Mouse (Mus musculus) ovary, postnatal 10 days (tissue): ENCODE measurements around the gene Wwox.

Experiments
- DNase-seq: peaks from one replicate; pipeline ENCODE4 v3.0.0; 2022; ENCODE audit warnings: low spot score

Wwox gene

DNA sequence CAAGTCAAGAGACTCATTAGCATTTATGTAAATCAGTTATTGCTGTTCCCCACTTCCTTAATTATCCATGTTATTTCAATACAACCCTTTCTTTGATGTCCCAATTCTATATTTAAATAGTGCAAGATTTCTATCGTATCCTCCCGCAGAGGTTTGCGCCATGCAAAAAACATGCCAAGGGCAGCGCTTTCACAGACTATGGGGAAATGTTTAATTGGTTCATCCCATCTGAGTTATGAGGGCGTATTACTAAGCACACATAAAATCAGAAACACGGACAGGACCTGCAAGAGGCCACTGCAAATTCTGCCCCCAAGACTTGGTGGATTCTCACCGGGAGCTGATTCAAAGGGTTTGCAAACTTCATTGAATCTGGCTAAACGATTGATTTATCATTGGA is 468.6 kb downstream of the Wwox start:
- DNase-seq, result no peak

DNA sequence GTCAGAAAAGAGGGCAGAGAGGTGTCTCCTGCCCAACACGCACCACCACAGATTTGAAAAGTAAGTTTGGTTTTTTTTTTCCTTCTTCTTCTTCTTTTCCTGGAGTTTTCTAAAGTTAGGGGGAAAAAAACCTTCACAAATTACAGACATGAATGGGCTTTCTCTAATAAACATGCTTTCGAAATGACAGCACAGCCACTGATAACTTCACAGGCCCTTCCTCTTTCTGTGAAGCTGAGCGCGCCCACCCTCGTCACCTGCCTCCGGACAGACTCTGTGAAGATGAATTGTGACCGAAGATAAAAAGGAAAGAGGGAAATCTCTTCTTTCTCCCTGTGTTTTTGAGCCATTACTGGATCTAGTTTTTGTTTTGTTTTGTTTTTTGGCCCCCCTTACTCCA is 469.1 kb downstream of the Wwox start:
- DNase-seq, result no peak

DNA sequence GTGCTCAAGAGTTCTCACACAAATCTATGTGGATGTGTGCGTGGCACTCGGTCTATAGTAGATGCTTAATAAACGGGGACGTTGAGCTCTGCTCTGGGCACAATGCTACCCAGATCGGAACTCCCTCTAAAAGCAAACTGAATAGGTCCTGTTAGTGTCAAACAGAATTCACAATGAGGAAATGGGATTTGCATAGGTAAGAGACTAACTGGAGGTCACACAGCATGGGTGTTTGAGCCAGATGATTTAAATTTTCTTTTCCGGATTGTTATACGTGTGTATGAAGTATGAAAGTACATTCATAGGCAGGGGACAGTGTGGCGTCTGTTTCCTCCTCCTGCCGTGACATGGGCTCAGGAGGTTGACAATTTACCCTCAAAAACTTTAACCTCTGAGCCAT is 469.7 kb downstream of the Wwox start:
- no peak for DNase-seq

DNA sequence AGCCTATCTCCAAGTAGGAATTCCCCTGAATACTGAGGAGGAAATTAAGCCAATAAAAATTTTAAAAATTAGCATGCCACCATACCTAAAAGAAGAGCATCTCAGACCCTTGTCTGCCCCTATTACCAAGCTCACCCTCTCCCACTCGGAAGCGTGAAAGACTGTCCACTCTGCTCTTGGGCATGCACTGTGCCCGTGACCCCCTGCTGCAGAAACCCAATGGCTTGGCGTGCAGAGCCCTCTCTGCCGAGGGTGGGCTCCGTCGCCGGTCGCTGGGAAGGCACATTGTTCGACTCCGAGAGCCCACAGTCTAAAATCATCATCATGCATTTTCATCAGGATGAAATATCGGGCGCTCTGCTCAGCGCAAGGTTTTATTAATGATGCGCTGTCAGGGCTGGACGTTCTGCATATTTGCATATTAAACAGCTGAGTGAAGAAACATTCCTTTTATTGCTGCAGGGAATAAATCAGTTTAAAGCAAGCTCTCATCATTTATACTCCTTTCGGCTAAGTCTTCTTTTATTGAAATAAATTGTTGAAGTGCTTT is 471.7 kb downstream of the Wwox start:
- DNase-seq, result no peak

DNA sequence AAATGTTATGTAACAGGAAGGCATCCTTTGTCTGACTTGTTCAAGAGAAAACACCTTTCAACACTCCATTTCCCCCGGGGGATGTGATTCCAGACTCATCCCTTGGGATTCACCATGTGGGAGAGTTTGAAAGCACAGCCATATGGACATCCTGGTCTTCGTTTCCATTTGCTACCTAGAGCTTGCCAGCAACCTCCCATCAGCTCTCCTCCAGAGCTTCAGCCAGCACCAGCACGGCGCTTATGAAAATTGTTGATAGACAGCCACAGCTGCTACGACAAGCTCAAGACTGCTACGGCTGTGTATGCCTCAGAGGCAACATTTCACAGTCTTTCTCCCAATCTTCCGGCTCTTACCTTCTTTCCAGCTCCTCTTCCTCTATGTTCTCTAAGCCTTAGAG is 484.2 kb downstream of the Wwox start:
- no peak for DNase-seq

DNA sequence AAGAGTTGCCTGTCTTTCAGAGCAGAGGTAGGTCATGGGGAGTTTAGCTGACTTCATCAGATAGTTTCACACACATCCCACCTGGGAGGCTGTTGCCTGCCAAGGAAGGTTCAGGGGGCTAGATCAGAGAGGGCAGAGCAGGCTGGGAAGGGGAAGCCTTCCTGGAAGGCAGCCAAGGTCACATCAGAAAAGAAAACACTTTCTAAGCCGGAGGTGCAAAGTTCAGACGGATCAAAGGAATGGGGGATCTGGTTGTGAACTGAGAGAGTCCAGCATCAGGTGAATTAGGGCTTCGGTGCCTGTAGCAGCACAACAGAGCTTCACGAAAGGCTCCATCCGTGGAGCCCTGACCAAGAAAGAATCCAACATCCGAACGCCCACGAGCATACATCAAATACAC is 488.0 kb downstream of the Wwox start:
- DNase-seq, result no peak

DNA sequence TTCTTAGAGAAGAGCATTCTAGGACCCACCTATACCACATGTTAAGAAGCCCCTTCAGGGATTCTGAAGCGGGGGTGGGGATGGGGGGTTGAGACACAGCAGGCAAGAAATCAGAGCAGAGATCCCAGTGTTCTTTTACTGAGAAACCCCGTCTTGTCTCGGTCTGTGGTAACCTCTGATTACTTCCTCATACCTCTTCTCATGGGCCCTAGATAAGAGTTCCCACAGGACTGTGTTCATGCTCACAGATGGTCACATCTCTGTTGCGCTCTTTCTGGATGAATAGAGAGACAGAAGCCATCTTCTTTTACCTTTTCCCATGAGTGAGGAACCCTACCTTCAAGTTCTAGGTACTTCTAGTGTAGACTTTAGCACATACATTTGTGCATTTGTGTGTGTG is 488.5 kb downstream of the Wwox start:
- no peak for DNase-seq

DNA sequence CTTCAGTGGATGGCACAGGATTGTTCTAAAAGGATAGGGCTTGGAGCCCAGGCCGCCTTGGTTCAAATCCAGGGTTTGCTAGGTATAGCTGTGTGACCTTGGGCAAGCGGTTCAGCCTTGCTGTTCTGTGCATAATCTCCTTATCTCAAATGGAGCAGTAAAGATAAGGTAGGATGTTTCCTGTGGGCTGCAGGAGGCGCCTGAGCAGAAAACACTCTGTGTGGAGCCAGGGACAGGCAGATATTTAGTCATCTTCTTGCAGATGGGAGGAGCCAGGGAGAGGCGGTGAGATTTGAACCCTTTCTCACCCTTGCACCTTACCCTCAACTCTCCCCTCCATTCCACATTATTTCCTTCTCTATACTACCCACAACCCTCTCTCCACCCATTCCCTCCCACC is 490.1 kb downstream of the Wwox start:
- no peak for DNase-seq

DNA sequence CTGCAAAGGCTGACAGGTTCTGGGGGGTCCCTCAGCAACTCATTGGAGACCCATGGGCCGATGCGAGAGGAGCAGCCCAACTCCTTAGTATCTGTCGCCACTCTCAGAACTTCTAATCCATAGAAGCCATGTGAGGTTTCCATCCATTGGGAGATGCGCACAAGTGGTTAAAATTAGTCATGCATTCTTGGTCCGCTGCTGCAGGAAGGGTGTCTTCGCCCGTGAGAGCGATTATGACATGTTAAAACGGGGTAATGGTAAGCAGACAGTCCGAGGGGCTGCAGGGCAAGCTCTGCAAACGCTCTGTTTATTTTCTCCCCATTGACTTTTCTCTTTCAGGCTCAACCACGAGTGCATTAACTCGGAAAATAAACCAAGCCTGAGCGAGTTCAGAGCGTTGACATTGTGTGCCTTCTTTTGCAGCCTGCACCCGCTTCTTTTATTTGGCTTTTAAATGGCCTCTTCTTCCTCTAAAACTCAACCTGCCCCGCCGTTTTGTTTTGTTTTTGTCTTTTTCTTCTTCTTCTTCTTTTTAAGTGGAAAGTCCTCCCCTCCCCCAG is 492.7 kb downstream of the Wwox start:
- no peak for DNase-seq

DNA sequence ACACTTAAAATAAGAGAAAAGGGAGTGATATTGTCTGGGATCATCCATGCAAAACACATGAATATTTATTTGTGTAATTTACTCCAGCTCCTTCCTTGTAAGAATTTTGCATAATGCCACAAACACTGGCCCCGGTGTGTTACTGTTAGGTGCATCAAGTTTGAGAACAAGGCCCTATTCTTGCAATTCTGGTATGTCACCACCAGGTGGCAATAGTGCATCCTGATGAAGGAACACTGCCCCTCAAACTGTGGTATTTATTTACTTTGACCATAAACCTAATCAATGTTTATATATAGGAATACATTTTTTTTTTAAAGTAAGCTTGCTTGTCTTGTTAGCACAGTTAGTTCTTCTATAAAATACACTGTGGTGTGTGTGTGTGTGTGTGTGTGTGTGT is 493.8 kb downstream of the Wwox start:
- DNase-seq, result no peak

DNA sequence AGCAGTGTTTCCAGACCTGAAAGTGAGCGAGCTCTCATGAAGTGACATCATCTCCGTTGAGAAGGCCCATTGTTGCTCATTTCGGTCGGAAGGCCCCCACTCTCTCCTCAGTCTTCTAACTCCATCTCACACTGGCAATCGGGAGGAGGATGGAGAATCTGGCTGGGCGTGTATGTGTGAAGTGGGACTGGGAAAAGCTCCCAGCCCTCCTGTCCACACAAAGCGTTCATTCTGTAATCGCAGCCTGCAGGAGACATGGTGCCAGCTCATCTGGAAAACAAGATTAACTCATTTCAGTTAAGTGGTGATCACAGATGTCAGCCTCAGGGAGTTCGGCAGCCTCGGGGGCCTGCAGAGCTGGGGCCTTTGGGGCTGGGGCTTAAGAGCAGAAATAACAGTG is 497.4 kb downstream of the Wwox start:
- no peak for DNase-seq

DNA sequence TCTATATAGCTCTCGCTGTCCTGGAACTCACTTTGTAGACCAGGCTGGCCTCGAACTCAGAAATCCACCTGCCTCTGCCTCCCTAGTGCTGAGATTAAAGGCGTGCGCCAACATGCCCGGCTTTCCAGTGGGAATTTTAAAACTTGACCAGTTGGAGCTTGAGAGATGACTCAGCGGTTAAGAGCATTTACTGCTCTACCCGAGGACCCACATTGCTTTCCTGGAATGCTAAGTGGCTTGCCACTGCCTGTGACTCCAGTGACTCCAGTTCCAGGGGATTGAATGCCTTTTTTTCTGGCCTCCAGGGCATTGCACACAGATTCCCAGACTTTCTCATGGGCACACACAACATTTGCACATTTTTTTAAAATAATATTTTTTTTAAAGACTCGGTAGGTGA is 499.9 kb downstream of the Wwox start:
- no peak for DNase-seq

DNA sequence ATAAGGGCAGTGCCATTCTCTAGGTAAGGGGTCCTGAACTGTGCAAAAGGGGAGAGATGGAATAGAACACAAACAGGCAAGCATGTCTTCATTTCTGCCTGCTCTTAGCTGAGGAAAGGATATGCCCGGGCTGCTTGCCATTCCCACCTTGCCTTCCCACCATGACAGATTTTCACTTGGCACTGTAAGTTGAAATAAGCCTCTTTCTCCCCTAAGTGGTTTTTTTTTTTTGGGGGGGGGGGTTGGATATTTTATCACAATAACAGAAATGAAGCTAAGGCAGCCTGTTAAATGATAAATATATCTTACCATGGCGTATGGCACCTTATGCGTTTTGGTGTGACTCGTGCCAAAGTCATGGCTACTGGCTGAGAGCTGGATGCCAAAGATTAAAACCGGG is 501.6 kb downstream of the Wwox start:
- DNase-seq, result no peak

DNA sequence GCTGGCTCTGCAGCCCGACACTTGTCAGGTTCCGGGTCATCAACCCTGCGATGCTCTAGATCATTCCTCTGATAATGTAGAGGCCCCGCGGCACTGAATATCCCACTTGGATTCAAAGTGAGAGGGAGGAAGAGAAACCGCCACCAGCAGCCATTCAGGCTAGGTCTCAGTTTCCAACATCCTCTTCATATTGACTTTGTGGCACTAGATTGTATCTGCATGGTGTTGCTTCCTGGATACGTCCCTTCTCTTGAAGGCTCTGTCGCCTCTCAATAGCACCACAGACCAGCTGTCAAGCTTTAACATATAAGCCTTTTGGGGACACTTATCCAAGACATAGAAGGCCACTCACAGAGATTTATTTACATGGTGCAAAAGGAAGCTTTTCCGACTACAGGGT is 502.2 kb downstream of the Wwox start:
- no peak for DNase-seq

DNA sequence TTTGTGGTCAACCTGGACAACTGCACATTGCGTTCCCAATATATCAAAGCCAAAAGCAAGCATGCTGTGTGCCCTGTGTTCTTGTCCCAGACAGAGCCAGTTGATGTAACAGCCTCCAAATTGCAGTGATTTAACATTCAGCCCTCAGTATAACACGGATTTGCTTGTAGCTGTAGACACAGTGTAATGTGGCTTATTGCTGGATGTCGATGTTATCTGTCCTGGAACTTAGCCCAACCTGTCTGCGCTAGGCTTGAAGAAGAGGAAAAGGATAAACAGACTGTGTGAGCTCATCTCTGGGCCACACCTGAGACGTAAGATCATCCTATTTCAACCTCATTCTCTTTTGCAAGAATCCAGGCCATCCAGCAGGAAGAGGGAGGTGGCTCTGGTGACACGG is 508.5 kb downstream of the Wwox start:
- DNase-seq, result no peak

DNA sequence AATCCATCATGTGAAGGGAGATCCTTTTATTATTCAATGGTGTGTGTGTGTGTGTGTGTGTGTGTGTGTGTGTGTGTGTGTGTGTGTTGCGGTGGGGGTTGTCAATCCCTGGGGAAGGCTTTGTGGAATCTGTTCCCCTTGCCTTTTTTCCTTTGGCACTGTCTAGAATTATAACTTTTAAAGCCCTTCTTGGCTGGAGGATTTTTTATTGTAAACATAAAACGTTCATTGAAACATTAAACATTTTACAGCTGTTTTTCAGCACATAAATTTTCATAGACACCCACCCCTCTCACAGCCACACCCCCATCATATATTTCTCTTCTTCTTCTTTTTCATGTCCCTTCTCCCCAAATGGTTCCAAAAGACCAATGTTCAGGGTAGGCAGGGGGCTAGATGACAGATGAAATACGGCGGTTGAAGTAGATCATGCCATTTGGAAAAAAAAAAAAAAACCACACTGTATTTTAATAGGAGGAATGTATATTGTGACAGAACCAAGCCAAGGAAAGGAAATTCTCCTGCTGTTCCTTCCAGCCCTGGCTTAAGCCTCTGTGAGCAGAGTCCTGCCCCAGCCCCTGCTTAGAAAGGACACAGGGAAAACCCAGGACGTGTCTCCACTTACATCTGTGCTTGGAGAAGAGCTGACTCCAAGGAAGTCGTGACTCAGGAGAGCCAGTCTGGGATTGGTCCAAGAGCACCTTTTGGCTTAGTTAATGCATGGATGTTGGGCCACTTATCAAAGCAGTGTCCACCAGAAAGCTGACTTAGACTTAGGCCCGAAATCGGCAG is 517.1 kb downstream of the Wwox start:
- no peak for DNase-seq

DNA sequence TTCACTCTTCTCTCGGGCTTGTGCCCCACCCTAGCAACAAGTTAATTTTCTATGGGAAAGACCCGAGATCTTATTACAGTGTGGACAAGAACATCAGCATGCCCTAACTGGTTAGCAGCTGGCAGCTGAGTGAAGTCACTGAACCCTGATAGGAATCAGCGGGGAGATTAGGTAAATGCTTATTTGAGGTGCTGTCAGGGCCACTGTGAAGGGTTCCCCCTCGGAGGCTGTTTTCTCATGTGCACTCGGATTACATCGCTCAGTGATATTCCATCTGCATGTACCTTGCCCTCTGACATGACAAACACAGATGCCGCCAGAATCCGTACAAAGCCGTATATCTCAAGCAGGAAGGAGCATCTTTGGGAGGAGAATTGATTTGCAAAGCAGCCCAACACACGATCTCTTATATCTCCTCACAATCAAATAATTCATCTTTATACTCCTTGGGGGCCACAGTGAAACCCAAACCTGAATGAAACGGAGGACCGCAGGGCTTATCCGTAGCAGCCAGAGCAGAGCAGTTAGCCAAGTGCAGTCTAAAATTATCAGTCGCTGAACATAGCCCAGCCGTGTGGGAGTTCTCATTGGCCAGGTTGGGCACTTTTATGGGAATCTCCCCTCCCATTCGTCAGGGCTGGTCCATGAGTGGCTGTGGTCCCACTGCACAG is 519.1 kb downstream of the Wwox start:
- DNase-seq, result no peak

DNA sequence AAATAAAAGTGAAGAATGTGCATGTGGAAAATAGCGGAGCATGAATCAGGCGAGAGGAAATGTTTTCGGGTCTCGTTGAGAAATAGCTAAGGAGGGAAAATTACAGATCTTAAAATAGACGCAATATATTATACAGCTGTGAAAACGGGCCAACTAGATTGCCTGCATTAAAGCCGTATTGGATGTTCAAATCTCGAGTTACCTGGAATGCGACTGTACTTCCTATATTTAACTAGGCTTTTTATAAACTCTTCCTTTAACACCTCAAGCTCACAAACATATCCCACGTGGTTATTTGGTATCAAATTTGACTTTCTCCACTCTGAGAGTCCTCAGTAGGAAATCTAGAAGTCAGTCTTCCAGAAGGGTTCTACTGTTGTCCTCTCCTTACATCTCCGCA is 520.0 kb downstream of the Wwox start:
- DNase-seq, result no peak

DNA sequence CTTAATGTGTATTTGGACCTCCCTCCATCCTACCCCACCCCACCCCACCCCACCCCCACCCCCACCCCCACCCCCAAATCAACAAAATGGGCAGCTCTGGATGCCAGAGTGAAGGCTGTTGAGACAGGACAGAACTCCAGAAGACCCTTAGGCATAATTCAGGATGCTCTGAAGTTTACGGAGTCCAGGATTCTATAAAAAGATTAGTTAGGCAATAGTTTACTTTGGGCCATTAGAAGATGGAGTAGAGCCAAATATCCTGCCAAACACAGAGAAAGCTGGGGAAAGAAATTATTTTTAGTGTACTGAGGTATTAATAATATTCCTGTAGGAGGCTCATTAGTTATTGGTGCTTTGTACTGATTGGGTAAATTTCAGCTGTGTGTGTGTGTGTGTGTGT is 523.0 kb downstream of the Wwox start:
- no peak for DNase-seq

DNA sequence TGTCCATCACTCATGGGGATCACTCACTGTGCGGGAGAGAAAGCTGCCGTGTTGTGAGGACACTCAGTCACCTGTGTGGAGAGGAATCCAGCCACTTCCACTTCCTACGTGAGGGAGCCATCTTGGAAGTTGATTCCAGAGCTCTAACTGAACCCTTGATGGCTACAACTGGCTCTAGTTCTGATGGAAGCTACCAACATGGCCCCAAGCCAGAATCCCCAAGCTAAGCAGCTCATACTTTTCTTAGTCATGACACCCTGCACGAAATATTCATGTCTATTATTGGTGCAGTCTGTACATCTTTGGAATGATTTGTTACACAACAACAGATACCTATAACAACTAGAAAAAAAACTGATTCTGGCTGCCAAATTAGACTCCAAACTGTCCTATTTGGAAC is 523.8 kb downstream of the Wwox start:
- DNase-seq, result no peak

DNA sequence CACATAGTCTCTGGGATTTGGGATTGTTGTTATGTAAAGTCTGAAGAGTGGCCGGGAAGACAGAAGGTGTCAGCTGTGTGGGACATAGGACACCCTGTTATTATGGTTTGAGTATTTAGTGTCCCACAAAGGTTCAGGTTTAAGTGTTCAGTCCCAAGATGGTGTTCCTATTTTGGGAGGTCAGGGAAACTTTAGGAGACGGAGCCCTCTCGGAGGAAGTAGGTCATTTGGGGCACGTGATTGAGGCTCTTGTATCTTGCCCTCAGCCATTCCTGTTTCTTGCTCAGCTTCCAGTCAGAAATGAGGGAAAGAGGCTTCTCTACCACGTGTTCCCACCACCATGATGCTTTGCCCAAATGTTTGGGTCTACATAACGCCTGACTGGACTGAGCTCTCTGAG is 524.8 kb downstream of the Wwox start:
- no peak for DNase-seq

DNA sequence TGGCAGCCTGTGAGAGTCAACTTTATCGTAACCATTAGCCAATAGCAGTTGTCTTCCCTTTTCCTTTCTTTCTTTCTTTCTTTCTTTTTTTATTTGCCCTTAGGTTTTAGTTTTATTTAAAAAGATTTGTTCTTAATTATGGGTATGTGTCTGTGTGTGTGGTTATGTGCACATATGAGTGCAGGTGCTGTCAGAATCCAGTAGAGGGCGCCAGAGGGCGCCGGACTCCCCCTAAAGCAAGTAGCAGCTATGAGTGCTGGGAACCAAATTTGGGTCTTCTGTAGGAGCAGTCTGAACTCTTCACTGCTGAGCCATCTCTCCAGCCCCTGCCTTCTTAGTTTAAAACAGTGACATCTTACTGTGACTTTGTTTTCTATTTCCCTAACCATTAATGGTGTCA is 529.4 kb downstream of the Wwox start:
- no peak for DNase-seq

DNA sequence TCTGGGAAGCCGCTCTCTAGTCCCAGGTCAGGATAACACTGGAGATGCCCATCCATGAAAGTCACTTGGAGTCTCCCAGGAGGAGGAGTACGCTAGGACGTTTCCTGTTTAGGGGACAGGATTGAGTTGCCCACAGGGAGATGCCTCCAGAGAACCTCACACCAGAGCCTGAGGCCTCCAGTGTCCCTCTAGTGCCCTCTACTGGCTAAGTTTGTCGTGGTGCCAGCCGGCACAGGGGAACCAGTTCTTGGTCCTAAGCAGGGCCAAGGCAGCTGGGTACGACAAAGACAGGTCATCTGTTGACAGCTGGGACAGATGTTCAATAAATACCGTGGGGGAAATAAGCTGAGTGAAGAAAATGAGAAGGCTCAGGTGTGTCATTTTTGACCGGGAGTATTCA is 531.9 kb downstream of the Wwox start:
- peak; percentile 42 for DNase-seq
